Mouse (Mus musculus) urinary bladder, postnatal 10 days (tissue): ENCODE measurements around the gene Cdh3.

Experiments used
- DNase-seq: peaks from one replicate; pipeline ENCODE4 v3.0.0; 2022; ENCODE audit warnings: low spot score

The Cdh3 gene

GRCm38 (mm10) chr8:106527241-106528036 lies 16.7 kb downstream of the Cdh3 start:
- no peak for DNase-seq

- DNase-seq = no peak
Measured at GRCm38 (mm10) chr8:106528596-106529249, 18.0 kb downstream of the Cdh3 start.

- no peak for DNase-seq
Measured at GRCm38 (mm10) chr8:106529885-106530482, 19.3 kb downstream of the Cdh3 start.

GRCm38 (mm10) chr8:106530566-106530965 lies 19.9 kb downstream of the Cdh3 start:
- DNase-seq = no peak

GRCm38 (mm10) chr8:106533709-106534108 lies 23.0 kb downstream of the Cdh3 start:
- DNase-seq = no peak

GRCm38 (mm10) chr8:106534449-106534848 lies 23.8 kb downstream of the Cdh3 start:
- DNase-seq = no peak

GRCm38 (mm10) chr8:106535448-106535847 lies 24.8 kb downstream of the Cdh3 start:
- no peak for DNase-seq

GRCm38 (mm10) chr8:106539193-106539592 lies 28.5 kb downstream of the Cdh3 start:
- DNase-seq = no peak

- no peak for DNase-seq
Measured at GRCm38 (mm10) chr8:106541002-106541401, 30.3 kb downstream of the Cdh3 start.

GRCm38 (mm10) chr8:106543043-106543442 lies 32.4 kb downstream of the Cdh3 start:
- no peak for DNase-seq

- DNase-seq = no peak
Measured at GRCm38 (mm10) chr8:106545149-106545548, 34.5 kb downstream of the Cdh3 start.

- no peak for DNase-seq
Measured at GRCm38 (mm10) chr8:106546746-106547145, 36.1 kb downstream of the Cdh3 start.

- no peak for DNase-seq
Measured at GRCm38 (mm10) chr8:106548366-106548936, 37.8 kb downstream of the Cdh3 start.

GRCm38 (mm10) chr8:106550906-106551305 lies 40.2 kb downstream of the Cdh3 start:
- no peak for DNase-seq

- no peak for DNase-seq
Measured at GRCm38 (mm10) chr8:106554011-106554410, 43.3 kb downstream of the Cdh3 start.

- no peak for DNase-seq
Measured at GRCm38 (mm10) chr8:106556068-106556645, 45.5 kb downstream of the Cdh3 start.

- no peak for DNase-seq
Measured at GRCm38 (mm10) chr8:106559844-106560243, 49.2 kb downstream of the Cdh3 start.

- DNase-seq = peak; percentile 50
Measured at GRCm38 (mm10) chr8:106561097-106561865, 50.6 kb downstream of the Cdh3 start.

GRCm38 (mm10) chr8:106563691-106564182 lies 53.0 kb downstream of the Cdh3 start:
- DNase-seq = peak; percentile 29

- no peak for DNase-seq
Measured at GRCm38 (mm10) chr8:106569006-106569405, 58.3 kb downstream of the Cdh3 start.

- DNase-seq = no peak
Measured at GRCm38 (mm10) chr8:106570386-106570785, 59.7 kb downstream of the Cdh3 start.
